Mouse (Mus musculus) forebrain, embryonic 14.5 days (tissue): ENCODE data around the gene Zfp418. TPM values are rescaled to one million over a fixed set of nuclear protein-coding genes. Genes with fewer than 3 reads are reported as not detected.
"Not testable (repeated sequence)": the region's sequence is repeated elsewhere in the genome, so short reads cannot be mapped to it uniquely, and the experiment has no call there.

Source experiments
- ATAC-seq: fragments of 200-750 bp; cut with Nextera tagmentation; 2 replicates; pipeline ENCODE4 v1.8.0; 2017; ENCODE audit warnings: mild to moderate bottlenecking, moderate library complexity
- DNase-seq: peaks from one replicate; pipeline ENCODE4 v3.0.0-alpha.2; 2015; ENCODE audit warnings: low spot score
- H3K27ac ChIP-seq: fragments of 300-500 bp; sonication (generic); 2 replicates; pipeline ENCODE4 v1.5.1; 2014; ENCODE audit warnings: low read depth, mild to moderate bottlenecking, control low read depth, low read length, moderate library complexity
- H3K27me3 ChIP-seq: fragments of 300-500 bp; sonication (generic); replicated peaks from 2 replicates; pipeline ENCODE4 v1.6.1; 2014; ENCODE audit warnings: low read length, control low read depth, mixed read lengths; ENCODE audit not compliant: control insufficient read depth, insufficient read depth
- H3K36me3 ChIP-seq: fragments of 300-500 bp; sonication (generic); 2 replicates; pipeline ENCODE4 v1.6.1; 2014; ENCODE audit warnings: low read length, control low read depth; ENCODE audit not compliant: control insufficient read depth, insufficient read depth
- H3K4me1 ChIP-seq: fragments of 300-500 bp; sonication (generic); 2 replicates; pipeline ENCODE4 v1.6.1; 2014; ENCODE audit warnings: antibody characterized with exemption, low read length, control low read depth; ENCODE audit not compliant: control insufficient read depth, insufficient read depth
- H3K4me2 ChIP-seq: fragments of 300-500 bp; sonication (generic); 2 replicates; pipeline ENCODE4 v1.6.1; 2014; ENCODE audit warnings: mild to moderate bottlenecking, control low read depth, low read length
- H3K4me3 ChIP-seq: fragments of 300-500 bp; sonication (generic); 2 replicates; pipeline ENCODE4 v1.5.1; 2014; ENCODE audit warnings: low read depth, low read length, control low read depth
- H3K9ac ChIP-seq: fragments of 300-500 bp; sonication (generic); 2 replicates; pipeline ENCODE4 v1.6.1; 2014; ENCODE audit warnings: mild to moderate bottlenecking, low read length, control low read depth, moderate library complexity
- H3K9me3 ChIP-seq: fragments of 300-500 bp; sonication (generic); replicated peaks from 2 replicates; pipeline ENCODE4 v1.6.1; 2016; ENCODE audit warnings: low read length, control low read depth, mixed read lengths; ENCODE audit not compliant: control insufficient read depth
- WGBS: fragments of 180-500 bp; shearing (Covaris S2); extraction: QIAGEN DNeasy Blood & Tissue Kit; methylation state at CpG from one replicate; pipeline ENCODE4 v1.1.7; 2014; 5-methylcytosine and 5-hydroxymethylcytosine counted together
- polyA plus RNA-seq: library from polyadenylated mRNA; unstranded; fragments of >200 nt; fragmentation: Nextera tagmentation; extraction: Ambion mirVana; gene quantifications from 2 replicates; pipeline ENCODE4 v1.2.1, GENCODE M21; 2014

The Zfp418 gene
- polyA plus RNA-seq, 1 experiment from 2014 or later, result 4.5 TPM

GRCm38 (mm10) chr7:7187417-7188190 lies 16.5 kb downstream of the Zfp418 start:
- ATAC-seq (peak; percentile 78; the same call in 1 of the 2 replicates), DNase-seq (no peak)
- H3K9ac ChIP-seq, result no peak overlapping the region

DNA sequence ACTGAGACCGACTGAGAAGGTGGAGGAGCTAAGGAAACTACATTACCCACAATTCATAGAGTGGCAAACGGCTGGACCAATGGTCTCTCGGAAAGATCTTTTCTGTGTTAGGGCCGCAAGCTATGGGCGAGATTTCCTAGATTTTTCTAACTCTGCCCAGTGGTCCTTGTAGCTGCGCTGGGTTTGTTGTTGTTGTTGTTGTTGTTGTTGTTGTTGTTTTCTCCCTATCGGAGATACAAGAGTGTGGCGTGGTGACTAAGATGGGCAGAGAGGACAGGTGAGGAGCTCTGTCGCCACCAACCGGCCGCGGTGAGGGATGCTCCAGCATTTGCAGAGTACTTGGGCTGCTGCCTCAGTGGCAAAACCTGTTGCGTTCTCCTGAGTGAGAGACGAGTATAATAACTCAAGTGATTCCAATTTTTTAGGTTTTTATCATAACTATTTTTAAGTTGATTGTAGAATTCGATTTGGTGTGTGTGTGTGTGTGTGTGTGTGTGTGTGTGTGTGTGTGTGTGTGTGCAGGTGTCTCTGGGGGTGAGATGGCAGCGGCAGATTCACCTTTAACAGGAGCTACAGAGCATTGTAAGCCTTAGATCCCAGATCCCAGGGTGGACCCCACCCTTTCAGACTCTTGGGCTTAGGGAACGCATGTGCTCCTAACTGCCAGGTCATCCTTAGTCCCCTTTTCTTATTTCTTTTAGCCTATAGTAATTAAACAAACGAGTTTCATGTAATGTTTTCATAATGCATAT lies 17.2 kb downstream of the Zfp418 start:
- Histone ChIP-seq H3K9me3 (no peaks in the 10 kb centered on the region), H3K4me2 (peak overlapping the region; percentile 37), H3K27me3 (no peaks in the 10 kb centered on the region), H3K27ac (no peak overlapping the region), H3K4me3 (peak overlapping the region; percentile 34), H3K36me3 (no peaks in the 10 kb centered on the region), H3K9ac (0 out of 2 replicates have a peak overlapping the region, but pooled peaks have one; percentile 4), H3K4me1 (no peaks in the 10 kb centered on the region)
- 13% methylated on average over 18 of the region's 18 CpGs for WGBS
- DNase-seq, result peak; percentile 81
- ATAC-seq, result peak; percentile 97

More at GRCm38 (mm10) chr7:7187417-7188190, 16.5 kb downstream of the Zfp418 start:
- H3K4me1 ChIP-seq, result no peaks in the 10 kb centered on the region
- H3K27ac ChIP-seq, result no peak overlapping the region
- peak overlapping the region; percentile 37 for H3K4me2 ChIP-seq
- H3K27me3 ChIP-seq, result no peaks in the 10 kb centered on the region
- H3K9me3 ChIP-seq, result no peaks in the 10 kb centered on the region
- peaks cover 6% of the 10 kb centered on the region for H3K36me3 ChIP-seq
- H3K4me3 ChIP-seq, result peak overlapping the region; percentile 34
- 41% methylated on average over 13 of the region's 13 CpGs for WGBS

GRCm38 (mm10) chr7:7209313-7210151 lies 38.4 kb downstream of the Zfp418 start, which contains the start of gene Zfp772:
Gene Zfp772 (minus strand): TSS chr7:7209998.
- H3K4me2 ChIP-seq, result peak within 1 kb of the TSS; percentile 52
- H3K27ac ChIP-seq, H3K27me3 ChIP-seq, H3K4me1 ChIP-seq, H3K9me3 ChIP-seq, H3K36me3 ChIP-seq: not testable (repeated sequence)
- WGBS, result 1% methylated on average over 24 of the region's 24 CpGs
- H3K9ac ChIP-seq, result peak within 1 kb of the TSS; percentile 40; the same call in 1 of the 2 replicates
- H3K4me3 ChIP-seq, result peak within 1 kb of the TSS; percentile 38
- DNase-seq (peak; percentile 56), ATAC-seq (peak; percentile 58; the same call in 1 of the 2 replicates)

Other genes with a start within 250 kb of the Zfp418 start
- not detected in 2 replicates for gene Aurkc, start 176.0 kb upstream of the Zfp418 start, polyA plus RNA-seq
- 32.9 and 35.5 TPM in 2 replicates for gene Zfp954, start 49.8 kb upstream of the Zfp418 start, polyA plus RNA-seq
- 11.3 and 13.7 TPM in 2 replicates for gene Zfp773, start 34.6 kb upstream of the Zfp418 start, polyA plus RNA-seq
- 10.4 and 10.5 TPM in 2 replicates for gene Zfp772, start 38.7 kb downstream of the Zfp418 start, polyA plus RNA-seq
- 0.52 and 0.93 TPM in 2 replicates for gene Vmn2r29, start 76.0 kb downstream of the Zfp418 start, polyA plus RNA-seq
- 5.8 and 11.0 TPM in 2 replicates for gene Gm45844, start 107.0 kb downstream of the Zfp418 start, polyA plus RNA-seq
- 104 and 142 TPM in 2 replicates for gene Clcn4, start 129.5 kb downstream of the Zfp418 start, polyA plus RNA-seq
- gene Vmn2r30, start 166.3 kb downstream of the Zfp418 start, polyA plus RNA-seq, result not detected in 2 replicates
- not detected in 2 replicates for gene Gm45783, start 203.2 kb downstream of the Zfp418 start, polyA plus RNA-seq
- not detected in 2 replicates for gene Vmn2r31, start 228.4 kb downstream of the Zfp418 start, polyA plus RNA-seq